Mouse (Mus musculus): ENCODE measurements around the gene Cox8a. TPM values are rescaled to one million over a fixed set of nuclear protein-coding genes. Genes with fewer than 3 reads are reported as not detected.

Cox8a gene
- polyA plus RNA-seq, 1 experiment from 2014 or later: 917 TPM

GRCm38 (mm10) chr19:7209907-7210646, 7.3 kb downstream of the Cox8a start:
- H3K9me3 ChIP-seq (ENCODE audit: low read depth, low read length): no peaks in the 10 kb centered on the region
- no peak overlapping the region for H3K4me3 ChIP-seq (ENCODE audit: low read depth, low read length)
- no peaks in the 10 kb centered on the region for H3K27me3 ChIP-seq (ENCODE audit: insufficient read depth, low read length)
- 81% methylated on average over 7 of the region's 7 CpGs for WGBS
- no peak overlapping the region for H3K27ac ChIP-seq (ENCODE audit: low read depth)
- H3K4me2 ChIP-seq: no peak overlapping the region
- no peak overlapping the region for H3K9ac ChIP-seq
- peaks cover 34% of the 10 kb centered on the region for H3K36me3 ChIP-seq (ENCODE audit: insufficient read depth)
- DNase-seq (no peak), ATAC-seq (ENCODE audit: insufficient read depth) (no peak)
- H3K4me1 ChIP-seq (ENCODE audit: insufficient read depth): peaks cover 8% of the 10 kb centered on the region
- TF ChIP-seq CTCF (IDR thresholded peaks at IDR 0.05; ENCODE audit: low read depth): no peak; the same call in 1 of the 2 replicates

- Histone ChIP-seq H3K9ac (peak within 1 kb of the TSS; percentile 73), H3K9me3 (ENCODE audit: low read depth, low read length) (no peaks in the 10 kb centered on the region), H3K4me1 (ENCODE audit: insufficient read depth) (peaks cover 7% of the 10 kb centered on the region), H3K27ac (ENCODE audit: low read depth) (peak within 1 kb of the TSS; percentile 94), H3K4me2 (peak within 1 kb of the TSS; percentile 84), H3K4me3 (ENCODE audit: low read depth, low read length) (peak within 1 kb of the TSS; percentile 66), H3K27me3 (ENCODE audit: insufficient read depth, low read length) (no peaks in the 10 kb centered on the region), H3K36me3 (ENCODE audit: insufficient read depth) (peaks cover 31% of the 10 kb centered on the region)
- 0% methylated on average over 67 of the region's 79 CpGs for WGBS
- DNase-seq (peak; percentile 97), ATAC-seq (ENCODE audit: insufficient read depth) (peak; percentile 98)
- no peak; the same call in 1 of the 2 replicates for TF ChIP-seq CTCF (IDR thresholded peaks at IDR 0.05; ENCODE audit: low read depth)
Observed at GRCm38 (mm10) chr19:7205753-7206736, 11.4 kb downstream of the Cox8a start, which contains the start of gene Otub1. Gene Otub1 (minus strand): TSS chr19:7206316.

- Histone ChIP-seq H3K36me3 (ENCODE audit: insufficient read depth) (peaks cover 38% of the 10 kb centered on the region), H3K9ac (peak overlapping the region; percentile 73), H3K9me3 (ENCODE audit: low read depth, low read length) (no peaks in the 10 kb centered on the region), H3K4me3 (ENCODE audit: low read depth, low read length) (peak overlapping the region; percentile 66), H3K27me3 (ENCODE audit: insufficient read depth, low read length) (no peaks in the 10 kb centered on the region), H3K4me2 (peak overlapping the region; percentile 84), H3K27ac (ENCODE audit: low read depth) (peak overlapping the region; percentile 94), H3K4me1 (ENCODE audit: insufficient read depth) (peaks cover 7% of the 10 kb centered on the region)
- TF ChIP-seq CTCF (IDR thresholded peaks at IDR 0.05; ENCODE audit: low read depth): no peak
- DNase-seq (no peak), ATAC-seq (ENCODE audit: insufficient read depth) (no peak)
- WGBS: 29% methylated on average over 7 of the region's 7 CpGs
Observed at GRCm38 (mm10) chr19:7205326-7205725, 12.1 kb downstream of the Cox8a start.

GRCm38 (mm10) chr19:7204898-7205297, 12.5 kb downstream of the Cox8a start:
- no peak overlapping the region for H3K27ac ChIP-seq (ENCODE audit: low read depth)
- H3K4me3 ChIP-seq (ENCODE audit: low read depth, low read length): peak overlapping the region; percentile 66
- H3K4me1 ChIP-seq (ENCODE audit: insufficient read depth): peaks cover 7% of the 10 kb centered on the region
- 73% methylated on average over 2 of the region's 2 CpGs for WGBS
- ATAC-seq (ENCODE audit: insufficient read depth): no peak
- H3K9ac ChIP-seq: peak overlapping the region; percentile 73
- peaks cover 42% of the 10 kb centered on the region for H3K36me3 ChIP-seq (ENCODE audit: insufficient read depth)
- no peak for TF ChIP-seq CTCF (IDR thresholded peaks at IDR 0.05; ENCODE audit: low read depth)
- no peaks in the 10 kb centered on the region for H3K27me3 ChIP-seq (ENCODE audit: insufficient read depth, low read length)
- H3K9me3 ChIP-seq (ENCODE audit: low read depth, low read length): no peaks in the 10 kb centered on the region
- H3K4me2 ChIP-seq: peak overlapping the region; percentile 84
- no peak for DNase-seq

GRCm38 (mm10) chr19:7200427-7200826, 17.0 kb downstream of the Cox8a start:
- H3K36me3 ChIP-seq (ENCODE audit: insufficient read depth): peaks cover 71% of the 10 kb centered on the region
- no peak overlapping the region for H3K4me3 ChIP-seq (ENCODE audit: low read depth, low read length)
- no peak for TF ChIP-seq CTCF (IDR thresholded peaks at IDR 0.05; ENCODE audit: low read depth)
- peaks cover 4% of the 10 kb centered on the region for H3K4me1 ChIP-seq (ENCODE audit: insufficient read depth)
- H3K4me2 ChIP-seq: no peak overlapping the region
- H3K9ac ChIP-seq: no peak overlapping the region
- WGBS: 58% methylated on average over 1 of the region's 1 CpGs
- H3K27ac ChIP-seq (ENCODE audit: low read depth): no peak overlapping the region
- no peaks in the 10 kb centered on the region for H3K27me3 ChIP-seq (ENCODE audit: insufficient read depth, low read length)
- DNase-seq (no peak), ATAC-seq (ENCODE audit: insufficient read depth) (no peak)
- no peaks in the 10 kb centered on the region for H3K9me3 ChIP-seq (ENCODE audit: low read depth, low read length)

- H3K36me3 ChIP-seq (ENCODE audit: insufficient read depth): peaks cover 67% of the 10 kb centered on the region
- TF ChIP-seq CTCF (IDR thresholded peaks at IDR 0.05; ENCODE audit: low read depth): no peak
- no peak overlapping the region for H3K9ac ChIP-seq
- no peak overlapping the region for H3K4me2 ChIP-seq
- no peak overlapping the region for H3K4me3 ChIP-seq (ENCODE audit: low read depth, low read length)
- WGBS: 92% methylated on average over 13 of the region's 13 CpGs
- no peaks in the 10 kb centered on the region for H3K27me3 ChIP-seq (ENCODE audit: insufficient read depth, low read length)
- H3K4me1 ChIP-seq (ENCODE audit: insufficient read depth): no peaks in the 10 kb centered on the region
- H3K9me3 ChIP-seq (ENCODE audit: low read depth, low read length): no peaks in the 10 kb centered on the region
- no peak overlapping the region for H3K27ac ChIP-seq (ENCODE audit: low read depth)
- DNase-seq (no peak), ATAC-seq (ENCODE audit: insufficient read depth) (no peak)
Observed at GRCm38 (mm10) chr19:7199089-7199488, 18.3 kb downstream of the Cox8a start.

GRCm38 (mm10) chr19:7197445-7197844, 20.0 kb downstream of the Cox8a start:
- WGBS: 85% methylated on average over 9 of the region's 9 CpGs
- no peak overlapping the region for H3K4me3 ChIP-seq (ENCODE audit: low read depth, low read length)
- ATAC-seq (ENCODE audit: insufficient read depth) (peak; percentile 2; the same call in 1 of the 2 replicates), DNase-seq (no peak)
- peaks cover 51% of the 10 kb centered on the region for H3K36me3 ChIP-seq (ENCODE audit: insufficient read depth)
- H3K9me3 ChIP-seq (ENCODE audit: low read depth, low read length): no peaks in the 10 kb centered on the region
- H3K4me1 ChIP-seq (ENCODE audit: insufficient read depth): no peaks in the 10 kb centered on the region
- no peak overlapping the region for H3K27ac ChIP-seq (ENCODE audit: low read depth)
- H3K9ac ChIP-seq: no peak overlapping the region
- H3K27me3 ChIP-seq (ENCODE audit: insufficient read depth, low read length): no peaks in the 10 kb centered on the region
- no peak for TF ChIP-seq CTCF (IDR thresholded peaks at IDR 0.05; ENCODE audit: low read depth)
- H3K4me2 ChIP-seq: no peak overlapping the region

Measured in lung, embryonic 14.5 days (tissue).